Mouse (Mus musculus): ENCODE measurements around the gene Cfap300.

Gene Cfap300

DNA sequence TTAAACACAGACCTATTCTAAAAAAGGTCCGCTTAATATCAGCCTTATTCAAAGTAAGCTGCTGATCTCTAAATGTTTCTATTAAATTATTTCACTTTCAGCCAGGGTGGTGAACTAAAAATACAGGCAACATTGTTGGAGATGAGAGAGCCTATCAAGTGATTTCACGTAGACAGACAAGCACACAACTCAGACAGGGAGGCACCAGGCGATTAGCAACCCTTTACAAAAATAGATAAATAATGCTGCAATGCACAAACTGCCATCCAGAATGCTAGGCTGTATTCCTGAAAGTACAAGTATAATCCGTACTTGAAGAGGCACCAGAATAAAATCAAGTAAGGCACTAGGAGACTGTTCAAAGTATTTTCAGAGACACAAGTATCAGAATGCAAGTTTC lies 58.3 kb downstream of the Cfap300 start:
- no peak for DNase-seq (ENCODE audit: low read depth, low spot score)

DNA sequence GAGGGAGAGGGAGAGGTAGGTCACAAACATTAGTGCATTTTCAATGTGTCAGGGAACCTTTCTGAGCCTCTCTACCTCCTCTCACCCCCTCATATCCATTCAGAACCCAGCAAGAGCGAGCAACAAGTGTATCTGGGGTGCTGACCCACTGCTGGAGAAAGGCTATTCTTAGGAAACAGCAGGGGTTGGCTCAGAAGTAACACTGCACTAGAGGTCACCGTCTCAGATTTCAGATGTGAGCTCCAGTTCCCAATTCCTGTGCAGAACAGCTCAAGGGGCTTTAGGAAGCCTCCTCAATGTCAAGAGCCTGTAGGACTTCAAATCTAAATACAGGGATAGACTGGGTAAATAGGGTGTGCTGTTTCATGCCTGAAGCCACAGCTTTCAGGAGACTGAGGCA lies 59.0 kb downstream of the Cfap300 start:
- DNase-seq (ENCODE audit: low read depth, low spot score): no peak

DNA sequence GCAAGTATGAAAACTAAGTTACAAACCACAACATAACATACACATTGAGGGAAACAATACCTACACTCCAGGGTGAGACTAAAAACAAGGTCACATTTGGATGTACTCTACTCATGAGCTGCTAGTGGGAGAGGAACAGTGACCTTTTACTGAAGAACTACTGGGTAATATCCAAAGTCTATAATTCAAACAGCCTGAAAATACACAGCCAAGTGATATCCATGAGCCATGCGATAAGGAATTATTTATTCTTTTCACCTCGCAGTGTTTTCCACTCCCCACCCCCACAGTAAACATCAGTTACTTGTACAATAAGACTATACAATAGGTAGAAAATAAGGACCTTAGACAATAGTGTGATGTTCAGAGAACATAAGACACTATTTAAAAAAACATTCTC lies 62.5 kb downstream of the Cfap300 start:
- DNase-seq (ENCODE audit: low read depth, low spot score): no peak

DNA sequence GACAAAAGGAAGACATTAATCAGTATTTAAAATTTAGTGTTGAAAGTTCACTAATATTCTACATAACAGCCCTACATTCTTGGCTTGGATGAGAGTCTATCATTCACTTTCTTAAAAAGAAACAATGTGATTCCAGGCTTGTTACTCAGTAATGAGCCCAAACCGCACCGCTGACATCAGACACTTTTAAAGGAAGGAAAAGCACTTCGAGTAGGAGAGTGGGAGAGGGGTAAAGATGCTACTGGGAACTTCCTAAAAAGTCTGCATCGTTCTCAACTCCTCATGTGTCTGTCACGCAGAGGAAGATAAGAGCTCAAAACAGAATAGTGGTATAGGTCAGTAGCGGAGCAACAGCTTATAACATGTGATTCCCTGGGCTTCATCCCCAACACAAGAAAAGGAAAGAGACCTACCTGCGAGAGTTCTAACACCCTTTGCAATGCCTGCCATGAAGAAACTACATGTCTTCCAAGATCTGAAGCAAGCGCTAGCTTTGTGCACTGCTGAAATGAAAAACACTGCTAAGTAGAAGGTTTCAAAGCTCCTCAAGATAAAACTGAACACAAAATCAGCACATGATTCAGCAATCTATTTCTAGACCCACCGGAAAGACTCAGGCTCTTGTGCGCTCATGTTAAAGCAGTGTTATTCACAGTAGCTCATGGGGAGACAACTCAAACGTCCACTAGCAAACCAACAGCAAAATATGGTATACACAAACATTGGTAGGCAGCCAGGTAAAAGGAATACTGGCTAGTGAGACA lies 63.3 kb downstream of the Cfap300 start:
- no peak for DNase-seq (ENCODE audit: low read depth, low spot score)

DNA sequence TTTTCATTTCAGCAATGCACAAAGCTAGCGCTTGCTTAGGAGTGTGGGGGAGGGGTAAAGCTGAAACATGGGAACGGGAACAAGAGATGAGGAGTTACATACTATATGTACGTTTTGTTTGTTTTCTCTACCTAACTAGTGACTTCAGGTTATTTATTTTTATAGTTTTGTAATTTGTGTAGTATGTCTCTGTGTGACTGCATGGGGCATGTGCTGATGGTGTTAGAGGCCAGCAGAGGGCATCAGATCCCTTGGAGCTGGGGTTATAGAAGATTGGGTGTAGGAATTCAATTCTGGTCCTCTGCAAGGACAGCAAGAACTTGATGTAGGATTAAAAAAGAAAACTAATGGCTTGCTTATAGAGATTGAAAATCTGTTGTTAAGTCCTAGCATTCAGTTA lies 64.1 kb downstream of the Cfap300 start:
- no peak for DNase-seq (ENCODE audit: low read depth, low spot score)

GRCm38 (mm10) chr9:7977587-7977986 lies 65.0 kb downstream of the Cfap300 start:
- DNase-seq (ENCODE audit: low read depth, low spot score): no peak

- DNase-seq (ENCODE audit: low read depth, low spot score): no peak
Observed at GRCm38 (mm10) chr9:7971993-7972392, 70.6 kb downstream of the Cfap300 start.
